Mouse (Mus musculus): ENCODE results near the gene Ascl2. TPM values are rescaled to one million over a fixed set of nuclear protein-coding genes. Genes with fewer than 3 reads are reported as not detected.

The Ascl2 gene
- total RNA-seq, 2 experiments from 2014 or later, result not detected

GRCm38 (mm10) chr7:143005344-143006096 is 36.5 kb upstream of the Ascl2 start:
- no peak for DNase-seq
- intact Hi-C loops (cut with DNase I), result loop anchor here (5.0 to 10.0 kb wide), 2 partner anchors 132 to 459 kb away; partner anchors contain the start of gene Cdkn1c

DNA sequence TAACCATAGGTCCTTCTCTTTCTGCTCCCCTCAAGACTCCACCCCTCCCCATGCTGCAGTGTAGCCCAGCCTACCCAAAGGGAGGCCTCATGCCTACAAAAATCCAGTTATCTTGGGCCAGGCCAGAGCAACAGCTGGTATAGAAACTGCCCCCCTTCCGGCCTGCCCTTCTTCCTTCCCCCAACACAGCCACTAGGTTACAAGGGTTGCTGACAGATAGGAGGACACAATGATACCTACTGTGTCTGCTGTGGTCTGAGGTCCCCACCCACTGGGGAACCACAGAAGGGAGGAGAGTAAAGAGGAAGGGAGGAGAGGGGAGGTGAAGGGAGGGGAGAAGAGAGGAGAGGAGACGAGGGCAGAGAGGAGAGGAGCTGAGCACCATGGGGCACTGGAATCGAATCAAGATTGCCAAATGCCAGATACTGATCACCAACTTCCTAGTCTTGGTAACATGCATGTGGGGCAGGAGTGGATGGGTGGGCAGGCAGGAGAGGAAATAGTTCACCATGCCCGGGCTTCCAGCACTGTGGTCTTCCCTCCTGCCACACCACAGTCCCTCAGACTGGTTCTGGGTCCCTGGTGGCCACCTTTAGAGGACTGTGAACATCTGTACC is 35.8 kb upstream of the Ascl2 start, which contains the start of gene Tspan32:
Tspan32 (plus strand) TSS at position 320 of the 617 bp plus-strand sequence.
- intact Hi-C loops (cut with DNase I), result loop anchor here (5.0 to 10.0 kb wide), 2 partner anchors 132 to 460 kb away; partner anchors contain the start of gene Cdkn1c
- DNase-seq, result no peak

DNA sequence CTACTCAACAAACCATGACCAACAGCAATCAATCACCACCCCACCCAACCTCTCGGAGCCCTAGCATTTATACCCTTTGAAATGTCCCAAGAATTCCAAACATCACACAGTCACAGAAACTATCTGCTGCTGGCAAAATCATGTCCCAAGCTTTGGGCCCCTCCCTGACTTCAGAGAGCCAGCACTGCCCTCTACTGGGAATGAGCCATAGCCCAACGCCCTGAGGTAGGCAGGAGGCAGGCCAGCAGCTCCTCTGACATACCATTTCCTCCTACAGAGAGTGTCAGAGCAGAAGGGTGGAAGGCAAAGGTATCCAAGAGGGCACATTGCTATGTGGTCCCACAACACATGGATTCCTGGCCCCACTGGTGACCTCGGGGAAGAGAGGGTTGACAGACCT is 33.6 kb upstream of the Ascl2 start:
- no peak for DNase-seq
- intact Hi-C loops (cut with DNase I), result loop anchor here (10.0 kb wide), 1 partner anchor 462 kb away; the partner anchor contains the start of gene Cdkn1c

GRCm38 (mm10) chr7:142997403-142998150 is 28.5 kb upstream of the Ascl2 start:
- no peak for DNase-seq
- intact Hi-C loops (cut with DNase I), result no loop called here

DNA sequence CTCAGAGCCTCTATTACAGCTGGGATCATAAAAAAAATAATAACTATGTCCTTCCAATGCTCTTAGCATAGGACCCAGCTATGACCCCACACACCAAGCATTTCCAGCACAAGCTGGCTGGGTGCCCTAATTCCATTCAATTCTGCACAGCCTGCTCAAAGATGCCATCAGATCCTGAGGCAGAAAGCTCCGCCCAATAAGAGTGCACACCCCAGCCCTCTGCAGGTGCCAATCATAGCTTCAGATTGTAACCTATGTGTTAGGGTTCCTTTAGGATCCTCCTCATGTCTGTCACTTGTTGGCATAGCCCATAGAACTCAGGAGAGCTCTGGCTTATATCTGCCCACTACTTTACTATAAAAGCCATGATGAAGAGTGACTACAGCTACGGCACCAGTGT is 27.9 kb upstream of the Ascl2 start:
- DNase-seq, result no peak
- intact Hi-C loops (cut with DNase I), result no loop called here

DNA sequence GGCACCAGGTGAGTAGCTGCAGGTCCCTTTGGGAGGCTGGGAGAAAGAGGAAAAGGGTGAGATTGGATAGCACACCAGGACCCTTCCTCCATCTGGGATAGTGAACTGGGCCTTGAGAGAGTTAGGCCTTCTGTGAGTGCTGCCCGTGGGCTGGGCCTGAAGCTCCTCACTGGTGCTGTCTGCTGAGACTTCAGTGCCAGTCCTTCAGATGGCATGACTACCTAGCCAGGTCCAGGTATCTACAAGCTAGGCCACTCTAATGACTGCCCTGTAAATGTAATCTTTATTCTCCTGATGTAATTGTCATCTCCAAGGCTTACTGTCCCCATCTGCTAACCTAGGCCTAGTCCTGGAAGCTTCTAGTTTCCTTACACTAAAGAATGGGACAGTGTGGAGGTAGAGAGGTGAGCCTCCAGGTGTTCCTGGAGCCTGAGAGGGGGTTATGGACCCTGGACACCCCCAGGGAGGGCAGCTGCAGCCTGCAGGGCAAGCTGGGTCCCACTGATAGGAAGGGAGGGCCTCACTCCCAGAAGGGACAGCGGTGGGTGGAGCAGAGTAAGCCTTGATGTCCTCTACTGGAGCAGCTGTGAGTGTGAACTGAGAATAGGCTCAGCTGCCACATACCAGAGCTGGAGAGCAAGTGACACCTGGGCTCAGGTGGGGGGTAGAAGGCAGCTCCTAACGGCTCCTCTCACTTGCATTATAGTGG is 26.7 kb upstream of the Ascl2 start:
- intact Hi-C loops (cut with DNase I), result no loop called here
- DNase-seq, result no peak

DNA sequence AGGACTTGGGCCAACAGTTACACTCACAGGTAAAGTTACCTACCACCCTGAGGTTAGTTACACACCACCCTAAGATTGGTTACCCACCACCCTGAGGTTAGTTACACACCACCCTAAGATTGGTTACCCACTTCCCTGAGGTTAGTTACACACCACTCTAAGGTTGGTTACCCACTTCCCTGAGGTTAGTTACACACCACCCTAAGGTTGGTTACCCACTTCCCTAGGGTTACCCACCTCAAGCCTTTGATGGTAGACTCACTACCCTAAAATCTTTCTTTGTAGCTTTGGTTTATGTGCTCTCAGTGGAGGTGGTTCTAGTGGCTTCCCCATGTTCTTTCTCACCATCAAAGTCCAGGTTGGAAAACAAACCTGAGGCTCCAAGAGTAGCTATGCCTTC is 25.9 kb upstream of the Ascl2 start:
- intact Hi-C loops (cut with DNase I), result no loop called here
- DNase-seq, result no peak

DNA sequence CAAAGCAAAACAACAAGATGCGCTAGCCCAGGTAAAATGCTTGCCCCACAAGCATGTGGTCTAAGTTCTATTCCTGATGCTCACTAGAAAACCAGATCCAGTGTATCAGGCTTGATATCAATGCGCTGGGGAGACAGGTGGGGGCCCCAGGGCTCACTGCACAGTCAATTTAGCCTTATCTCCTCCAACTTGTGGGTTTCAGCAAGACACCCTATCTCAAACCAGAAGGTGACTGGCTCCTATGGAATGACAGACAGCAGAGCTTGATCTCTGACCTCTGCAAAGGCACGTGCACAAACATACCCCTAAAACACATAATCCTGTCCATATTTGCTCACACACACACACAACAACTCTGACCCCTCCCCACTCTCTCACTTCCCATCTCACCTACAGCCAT is 18.7 kb upstream of the Ascl2 start:
- intact Hi-C loops (cut with DNase I), result no loop called here
- DNase-seq, result no peak

- intact Hi-C loops (cut with DNase I), result no loop called here
- no peak for DNase-seq
Measured at GRCm38 (mm10) chr7:142985146-142985545, 16.1 kb upstream of the Ascl2 start.

- no peak for DNase-seq
- intact Hi-C loops (cut with DNase I), result no loop called here
Measured at GRCm38 (mm10) chr7:142981908-142982307, 12.8 kb upstream of the Ascl2 start.

DNA sequence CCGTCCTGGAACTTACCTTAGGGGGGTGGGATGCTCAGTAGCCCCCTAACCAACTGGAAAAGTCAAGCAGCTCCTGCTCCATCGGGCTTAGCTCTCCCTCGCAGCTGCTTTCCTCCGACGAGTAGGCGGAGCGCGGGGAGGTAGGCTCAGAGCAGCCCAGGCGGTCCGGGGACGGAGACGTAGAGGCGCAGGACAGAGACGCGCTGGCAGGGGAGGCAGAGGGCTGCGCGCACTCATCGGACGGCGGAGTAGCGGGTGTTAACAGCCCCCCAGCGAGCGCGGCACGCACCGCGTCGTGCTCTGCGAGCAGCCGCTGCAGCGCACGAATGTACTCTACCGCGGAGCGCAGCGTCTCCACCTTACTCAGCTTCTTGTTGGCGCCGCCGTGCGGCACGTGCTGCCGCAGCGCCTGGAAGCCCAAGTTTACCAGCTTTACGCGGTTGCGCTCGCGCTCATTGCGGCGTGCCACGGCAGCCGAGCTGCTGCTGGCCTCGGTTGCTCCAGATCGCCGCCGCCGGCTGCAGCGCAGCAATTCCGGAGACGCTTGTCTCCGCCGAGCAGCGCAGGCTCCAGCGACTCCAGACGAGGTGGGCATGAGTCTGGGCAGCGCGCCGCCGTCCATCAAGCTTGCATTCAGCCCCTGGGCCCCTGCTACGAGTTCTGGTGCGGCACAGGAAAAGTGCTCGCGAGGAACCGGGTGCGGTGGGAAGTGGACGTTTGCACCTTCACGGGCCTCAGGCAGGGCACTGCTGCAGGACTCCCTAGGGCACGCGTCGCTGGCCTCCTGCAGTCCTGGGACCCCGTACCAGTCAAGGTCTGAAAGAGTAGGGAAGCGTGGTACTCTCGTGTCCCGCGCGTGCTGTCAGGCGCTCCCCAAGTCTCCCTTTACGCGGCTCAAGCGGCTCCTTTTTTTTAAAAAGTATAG is 918 bp downstream of the Ascl2 start:
- DNase-seq, result no peak

DNA sequence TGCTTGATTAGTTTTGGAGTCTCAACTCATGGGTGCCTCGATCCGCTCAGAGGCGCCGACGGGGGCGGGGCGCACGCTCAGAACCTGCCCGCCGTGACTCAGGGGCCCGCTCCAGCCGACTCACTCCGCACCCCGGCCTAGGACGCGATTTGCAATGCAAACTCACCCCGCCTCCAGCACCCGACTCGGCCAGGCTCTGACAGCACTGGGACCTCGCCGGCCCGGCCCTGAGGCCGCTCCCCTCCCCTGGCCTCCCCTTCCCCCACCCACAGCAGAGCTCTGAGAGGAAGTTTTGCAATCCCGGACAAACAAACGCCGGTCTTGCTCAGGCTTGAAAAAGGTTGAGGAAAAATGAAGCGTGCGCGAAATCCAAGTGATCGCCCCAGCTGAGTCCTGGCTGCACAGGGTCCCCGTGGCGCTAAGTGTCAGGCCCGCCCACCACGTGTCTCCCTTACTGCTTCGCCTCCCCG is 1.6 kb downstream of the Ascl2 start:
- DNase-seq, result no peak
- intact Hi-C loops (cut with DNase I), result no loop called here

More for the DNA sequence above, 918 bp downstream of the Ascl2 start:
- intact Hi-C loops (cut with DNase I), result no loop called here

GRCm38 (mm10) chr7:142959752-142960151 is 9.3 kb downstream of the Ascl2 start:
- no peak for DNase-seq
- intact Hi-C loops (cut with DNase I), result no loop called here

DNA sequence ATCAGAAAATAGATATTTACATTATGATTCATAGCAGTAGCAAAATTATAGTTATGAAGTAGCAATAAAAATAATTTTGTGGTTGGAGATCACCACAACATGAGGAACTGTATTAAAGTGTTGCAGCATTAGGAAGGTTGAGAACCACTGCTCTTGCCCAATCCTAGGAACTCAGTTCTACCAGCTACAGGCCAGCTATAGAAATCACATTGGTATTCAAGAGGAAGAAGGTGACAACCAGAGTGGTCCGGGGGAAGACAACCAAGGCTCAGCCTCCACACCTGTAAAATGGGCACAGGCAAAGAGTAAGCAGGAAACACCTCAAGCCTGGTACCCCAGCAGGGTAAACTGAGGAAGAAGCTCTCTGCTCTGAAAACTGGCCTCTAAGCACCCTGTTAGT is 10.2 kb downstream of the Ascl2 start:
- intact Hi-C loops (cut with DNase I), result no loop called here
- DNase-seq, result no peak

GRCm38 (mm10) chr7:142956018-142956417 is 13.0 kb downstream of the Ascl2 start:
- intact Hi-C loops (cut with DNase I), result no loop called here
- no peak for DNase-seq

DNA sequence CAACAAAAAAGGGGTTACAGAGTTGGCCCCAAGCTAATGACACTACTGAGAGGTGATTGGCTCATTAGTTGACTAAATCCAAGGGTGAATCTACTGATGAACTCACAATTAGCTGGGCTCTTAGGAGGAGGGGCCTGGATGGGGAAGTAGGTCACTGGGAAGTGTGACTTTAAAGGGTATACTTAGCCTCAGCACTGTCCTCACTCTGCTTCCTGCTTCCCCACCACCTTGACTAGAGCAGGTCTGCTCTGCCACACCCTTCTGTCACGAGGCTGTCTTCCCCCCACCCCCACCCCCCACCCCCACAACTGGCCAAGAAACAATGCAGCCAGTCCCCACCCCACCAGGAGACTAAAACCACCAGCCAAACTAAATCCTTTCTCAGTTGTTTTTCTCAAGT is 19.5 kb downstream of the Ascl2 start:
- no peak for DNase-seq
- intact Hi-C loops (cut with DNase I), result no loop called here

DNA sequence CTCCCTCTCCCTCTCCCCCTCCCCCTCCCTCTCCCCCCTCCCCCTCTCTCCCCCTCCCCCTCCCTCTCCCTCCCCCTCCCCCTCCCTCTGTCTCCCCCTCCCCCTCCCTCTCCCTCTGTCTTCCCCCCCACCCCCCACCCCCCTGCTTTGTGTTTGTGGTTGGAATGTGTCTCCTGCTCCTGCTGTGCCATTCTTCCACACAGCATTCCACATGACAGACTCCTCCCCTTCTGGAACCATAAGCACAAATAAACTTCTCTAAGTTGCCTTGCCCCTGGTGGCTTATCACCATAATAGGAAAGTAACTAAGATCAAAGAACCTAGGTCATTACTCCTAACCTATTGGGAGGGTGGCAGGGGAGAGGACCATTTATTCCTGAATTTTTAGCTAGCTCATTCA is 31.4 kb downstream of the Ascl2 start:
- intact Hi-C loops (cut with DNase I), result no loop called here
- DNase-seq, result no peak

- no peak for DNase-seq
- intact Hi-C loops (cut with DNase I), result no loop called here
Measured at GRCm38 (mm10) chr7:142935708-142936107, 33.4 kb downstream of the Ascl2 start.

GRCm38 (mm10) chr7:142932469-142932868 is 36.6 kb downstream of the Ascl2 start:
- no peak for DNase-seq
- intact Hi-C loops (cut with DNase I), result no loop called here
